Mouse (Mus musculus): ENCODE measurements at regions not wholly inside any gene's neighbourhood (a gene's known extent, or its start where the extent isn't known, plus 50 kb on each side); places are given as distances from the start of the nearest gene placed in this dataset.

DNA sequence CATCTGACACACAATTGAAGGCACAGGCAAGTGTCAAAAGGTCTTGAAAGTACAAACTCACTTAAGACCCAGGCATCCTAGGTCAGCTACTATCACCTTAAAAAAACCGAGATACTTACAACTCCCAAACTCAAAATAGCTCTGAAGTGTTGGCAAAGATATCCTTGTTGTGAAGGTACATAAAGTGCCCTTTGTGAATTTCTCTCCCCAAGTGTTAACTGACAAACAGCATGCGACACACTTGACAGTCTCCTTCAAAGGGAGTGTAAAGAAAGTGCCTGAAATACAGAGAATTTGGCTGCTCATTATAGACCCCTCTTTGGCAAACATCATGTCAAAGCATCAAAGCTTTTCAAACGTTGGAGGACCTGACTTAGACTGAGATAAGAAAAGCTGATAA is 2634.2 kb downstream of the 9330182O14Rik start:
- Histone ChIP-seq H3K27me3 (replicated peaks; ENCODE audit: control insufficient read depth, insufficient read depth, low read length) (no peaks in the 10 kb centered on the region), H3K9ac (ENCODE audit: low read depth, low read length) (no peak overlapping the region), H3K36me3 (ENCODE audit: control insufficient read depth, insufficient read depth) (no peaks in the 10 kb centered on the region), H3K4me3 (ENCODE audit: low read depth, low read length) (no peak overlapping the region), H3K4me2 (replicated peaks; ENCODE audit: low read depth) (no peak overlapping the region), H3K4me1 (replicated peaks; ENCODE audit: control insufficient read depth, insufficient read depth, low read length) (no peaks in the 10 kb centered on the region), H3K27ac (ENCODE audit: low read depth, low read length) (no peak overlapping the region), H3K9me3 (ENCODE audit: control insufficient read depth) (no peaks in the 10 kb centered on the region)
- no peak for TF ChIP-seq CTCF (IDR thresholded peaks at IDR 0.05; ENCODE audit: low read depth)
- WGBS, result 26% methylated on average over 3 of the region's 3 CpGs
- ATAC-seq, result no peak

DNA sequence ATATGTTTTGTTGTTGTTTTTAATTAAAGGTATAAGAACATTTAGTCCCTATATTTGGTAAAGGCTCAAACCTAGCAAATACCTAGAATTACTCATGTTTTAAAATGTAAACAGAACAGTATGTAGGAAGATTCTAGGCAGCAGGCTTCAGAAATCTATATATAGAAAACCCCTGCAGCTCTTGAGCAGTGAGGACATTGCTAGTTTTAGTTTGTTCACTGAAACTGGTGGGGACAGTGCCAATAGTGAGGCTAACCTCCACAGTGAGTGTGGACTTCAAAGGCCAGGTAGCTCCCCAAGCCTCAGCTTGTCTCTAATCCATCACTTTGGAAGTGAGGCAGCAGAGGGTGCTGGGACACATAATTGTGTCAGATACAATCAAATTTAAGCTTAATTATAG is 2645.7 kb downstream of the 9330182O14Rik start:
- H3K27me3 ChIP-seq (replicated peaks; ENCODE audit: control insufficient read depth, insufficient read depth, low read length), result no peaks in the 10 kb centered on the region
- no peak for ATAC-seq
- no peak overlapping the region for H3K9ac ChIP-seq (ENCODE audit: low read depth, low read length)
- no peaks in the 10 kb centered on the region for H3K4me1 ChIP-seq (replicated peaks; ENCODE audit: control insufficient read depth, insufficient read depth, low read length)
- H3K27ac ChIP-seq (ENCODE audit: low read depth, low read length), result no peak overlapping the region
- no peaks in the 10 kb centered on the region for H3K9me3 ChIP-seq (ENCODE audit: control insufficient read depth)
- H3K4me3 ChIP-seq (ENCODE audit: low read depth, low read length), result no peak overlapping the region
- no peak for TF ChIP-seq CTCF (IDR thresholded peaks at IDR 0.05; ENCODE audit: low read depth)
- H3K4me2 ChIP-seq (replicated peaks; ENCODE audit: low read depth), result no peak overlapping the region
- no peaks in the 10 kb centered on the region for H3K36me3 ChIP-seq (ENCODE audit: control insufficient read depth, insufficient read depth)

DNA sequence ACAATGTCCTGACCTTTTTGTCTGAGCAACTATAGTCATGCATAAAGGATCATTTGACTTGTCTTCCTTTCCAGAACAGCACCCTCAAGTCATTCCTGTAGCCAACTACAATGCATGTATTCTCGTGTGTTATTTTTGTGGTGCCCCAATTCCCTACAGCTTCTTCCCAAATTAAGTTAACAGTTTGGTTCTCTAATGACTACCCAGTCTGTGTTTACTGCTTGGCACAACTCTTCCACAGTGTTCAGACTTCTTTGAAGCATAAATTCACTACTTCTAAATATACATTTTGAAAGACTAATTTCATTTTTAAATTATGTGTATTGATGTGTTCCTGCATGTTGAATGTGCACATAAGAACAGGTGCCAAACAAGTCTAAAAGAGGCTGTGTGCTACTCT is 2667.1 kb downstream of the 9330182O14Rik start:
- H3K9ac ChIP-seq (ENCODE audit: low read depth, low read length), result no peak overlapping the region
- H3K27ac ChIP-seq (ENCODE audit: low read depth, low read length), result no peak overlapping the region
- no peaks in the 10 kb centered on the region for H3K36me3 ChIP-seq (ENCODE audit: control insufficient read depth, insufficient read depth)
- no peak overlapping the region for H3K4me2 ChIP-seq (replicated peaks; ENCODE audit: low read depth)
- 73% methylated on average over 1 of the region's 1 CpGs for WGBS
- no peaks in the 10 kb centered on the region for H3K27me3 ChIP-seq (replicated peaks; ENCODE audit: control insufficient read depth, insufficient read depth, low read length)
- no peak for ATAC-seq
- TF ChIP-seq CTCF (IDR thresholded peaks at IDR 0.05; ENCODE audit: low read depth), result no peak
- H3K9me3 ChIP-seq (ENCODE audit: control insufficient read depth), result no peaks in the 10 kb centered on the region
- H3K4me1 ChIP-seq (replicated peaks; ENCODE audit: control insufficient read depth, insufficient read depth, low read length), result no peaks in the 10 kb centered on the region
- H3K4me3 ChIP-seq (ENCODE audit: low read depth, low read length), result no peak overlapping the region

DNA sequence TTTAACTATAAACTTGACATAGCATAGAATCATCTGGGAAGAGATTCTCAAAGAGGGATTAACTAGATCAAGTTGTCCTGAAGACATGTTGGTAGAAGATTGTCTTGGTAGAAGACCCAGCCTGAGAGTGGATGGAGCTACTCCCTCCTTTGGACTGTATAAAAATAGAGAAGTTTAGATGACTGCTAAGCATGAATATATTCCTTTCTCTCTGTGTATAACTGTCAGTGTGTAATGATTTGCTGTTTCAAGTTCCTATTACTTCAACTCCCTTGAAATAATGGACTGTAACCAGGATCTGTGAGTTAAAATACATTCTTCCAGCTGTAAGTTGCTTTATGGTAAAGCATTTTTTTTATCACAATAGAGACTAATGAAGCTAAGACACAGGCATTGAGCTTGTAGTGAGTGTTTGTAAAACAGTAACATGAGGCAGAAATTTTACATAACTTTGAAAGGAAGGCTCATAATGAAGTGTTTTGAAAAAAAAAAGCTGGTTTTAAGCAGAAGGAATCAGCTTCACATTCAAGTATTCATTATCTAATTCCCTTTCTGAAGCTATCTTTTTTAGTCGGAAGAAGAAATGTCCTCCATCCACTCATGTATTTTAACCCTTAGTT is 2676.8 kb downstream of the 9330182O14Rik start:
- Histone ChIP-seq H3K4me2 (replicated peaks; ENCODE audit: low read depth) (no peak overlapping the region), H3K4me3 (ENCODE audit: low read depth, low read length) (no peak overlapping the region), H3K9me3 (ENCODE audit: control insufficient read depth) (no peaks in the 10 kb centered on the region), H3K36me3 (ENCODE audit: control insufficient read depth, insufficient read depth) (no peaks in the 10 kb centered on the region), H3K4me1 (replicated peaks; ENCODE audit: control insufficient read depth, insufficient read depth, low read length) (no peaks in the 10 kb centered on the region), H3K27me3 (replicated peaks; ENCODE audit: control insufficient read depth, insufficient read depth, low read length) (no peaks in the 10 kb centered on the region), H3K27ac (ENCODE audit: low read depth, low read length) (no peak overlapping the region), H3K9ac (ENCODE audit: low read depth, low read length) (no peak overlapping the region)
- no peak for TF ChIP-seq CTCF (IDR thresholded peaks at IDR 0.05; ENCODE audit: low read depth)
- ATAC-seq, result no peak
- 93% methylated on average over 1 of the region's 1 CpGs for WGBS

DNA sequence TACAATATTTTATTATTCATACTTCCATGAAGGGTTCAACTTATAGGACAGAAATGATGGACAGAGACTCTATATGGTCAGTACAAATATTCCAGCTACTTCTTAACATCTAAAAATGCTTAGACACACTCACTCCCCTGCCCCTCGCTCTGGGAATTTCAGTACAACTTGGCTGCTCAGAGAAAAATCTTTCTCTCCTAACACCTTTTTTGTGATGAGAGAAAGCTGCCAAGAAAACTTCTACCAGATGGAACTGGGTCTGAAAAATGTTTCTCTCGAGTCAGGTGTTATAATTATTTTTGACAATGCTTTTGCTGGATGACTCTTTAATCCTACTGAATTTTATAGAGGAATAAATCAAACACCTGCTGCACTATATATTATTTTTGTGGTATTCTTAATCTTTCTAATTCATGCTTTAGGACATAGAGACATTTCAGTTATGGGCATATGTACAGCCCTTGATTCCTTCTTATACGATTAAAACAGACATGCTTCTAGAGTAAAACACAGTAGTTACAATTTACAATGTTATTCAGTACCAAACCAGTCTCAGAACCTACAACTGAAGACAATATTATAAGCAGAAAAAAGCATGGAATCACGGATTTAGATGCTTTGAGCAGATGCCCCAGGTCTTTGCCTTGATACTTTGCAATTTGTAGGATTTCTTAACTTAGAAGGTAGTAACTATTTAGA is 2681.0 kb downstream of the 9330182O14Rik start:
- Histone ChIP-seq H3K27ac (ENCODE audit: low read depth, low read length) (no peak overlapping the region), H3K4me2 (replicated peaks; ENCODE audit: low read depth) (no peak overlapping the region), H3K9me3 (ENCODE audit: control insufficient read depth) (no peaks in the 10 kb centered on the region), H3K9ac (ENCODE audit: low read depth, low read length) (no peak overlapping the region), H3K4me1 (replicated peaks; ENCODE audit: control insufficient read depth, insufficient read depth, low read length) (no peaks in the 10 kb centered on the region), H3K36me3 (ENCODE audit: control insufficient read depth, insufficient read depth) (no peaks in the 10 kb centered on the region), H3K4me3 (ENCODE audit: low read depth, low read length) (no peak overlapping the region), H3K27me3 (replicated peaks; ENCODE audit: control insufficient read depth, insufficient read depth, low read length) (no peaks in the 10 kb centered on the region)
- no peak for TF ChIP-seq CTCF (IDR thresholded peaks at IDR 0.05; ENCODE audit: low read depth)
- no peak for ATAC-seq
- 74% methylated on average over 4 of the region's 4 CpGs for WGBS

DNA sequence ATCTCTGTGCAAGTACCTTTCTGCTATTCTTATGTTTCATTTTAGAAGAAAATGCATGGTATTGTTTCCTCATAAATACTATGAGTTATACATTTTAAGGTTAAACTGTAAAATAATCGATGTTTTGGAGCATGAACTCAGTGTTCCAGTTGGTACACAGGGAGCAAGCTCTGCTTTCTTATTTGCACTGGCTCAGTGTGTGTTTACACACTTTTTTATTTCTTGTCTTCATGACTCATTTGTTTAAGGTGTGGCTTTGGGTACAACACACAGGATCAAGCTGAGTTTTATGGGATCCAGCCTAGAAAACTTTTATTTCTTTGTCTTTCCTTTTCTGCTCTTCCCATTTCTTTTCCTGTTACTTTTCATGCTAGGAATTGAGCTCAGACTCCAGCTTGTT is 2704.7 kb downstream of the 9330182O14Rik start:
- 46% methylated on average over 1 of the region's 1 CpGs for WGBS
- no peak for ATAC-seq
- TF ChIP-seq CTCF (IDR thresholded peaks at IDR 0.05; ENCODE audit: low read depth), result no peak
- H3K27me3 ChIP-seq (replicated peaks; ENCODE audit: control insufficient read depth, insufficient read depth, low read length), result no peaks in the 10 kb centered on the region
- H3K27ac ChIP-seq (ENCODE audit: low read depth, low read length), result no peak overlapping the region
- no peak overlapping the region for H3K4me3 ChIP-seq (ENCODE audit: low read depth, low read length)
- no peaks in the 10 kb centered on the region for H3K4me1 ChIP-seq (replicated peaks; ENCODE audit: control insufficient read depth, insufficient read depth, low read length)
- H3K9ac ChIP-seq (ENCODE audit: low read depth, low read length), result no peak overlapping the region
- H3K9me3 ChIP-seq (ENCODE audit: control insufficient read depth), result no peaks in the 10 kb centered on the region
- no peaks in the 10 kb centered on the region for H3K36me3 ChIP-seq (ENCODE audit: control insufficient read depth, insufficient read depth)
- no peak overlapping the region for H3K4me2 ChIP-seq (replicated peaks; ENCODE audit: low read depth)
